Mouse (Mus musculus) thymus, adult 2 months (tissue): Measurements from ENCODE around the gene Atoh8.

ENCODE experiments used
- CTCF ChIP-seq: fragments of 200-500 bp; IDR thresholded peaks from 2 replicates; pipeline ENCODE4 v1.5.1; 2012; ENCODE audit warnings: mild to moderate bottlenecking, control low read depth, low read length, moderate library complexity, borderline replicate concordance; ENCODE audit not compliant: control insufficient read depth, poor library complexity, insufficient read depth; ENCODE audit errors: extremely low read depth
- POLR2A ChIP-seq: fragments of 200-500 bp; IDR thresholded peaks from 2 replicates; pipeline ENCODE4 v1.6.1; 2012; ENCODE audit warnings: mild to moderate bottlenecking, low read length, control low read depth, moderate library complexity; ENCODE audit not compliant: control insufficient read depth, poor library complexity, insufficient read depth; ENCODE audit errors: extremely low read depth

GRCm38 (mm10) chr6:72241133-72241842 lies 5.9 kb upstream of the Atoh8 start:
- no peak for TF ChIP-seq CTCF
- no peak for TF ChIP-seq POLR2A
